Mouse (Mus musculus): ENCODE data around the gene Rgs2. TPM values are rescaled to one million over a fixed set of nuclear protein-coding genes. Genes with fewer than 3 reads are reported as not detected.

The Rgs2 gene
- polyA plus RNA-seq, 1 experiment from 2014 or later: 23.8 TPM

GRCm38 (mm10) chr1:144002715-144003066 lies 1.3 kb downstream of the Rgs2 start:
- no peak for DNase-seq (ENCODE audit: low spot score)
- 68% methylated on average over 4 of the region's 4 CpGs for WGBS
- Histone ChIP-seq H3K4me1 (0 out of 2 replicates have a peak, but pooled peaks cover 7% of the 10 kb centered on the region), H3K36me3 (peaks cover 6% of the 10 kb centered on the region; the same call in 1 of the 2 replicates), H3K9me3 (no peaks in the 10 kb centered on the region), H3K27me3 (ENCODE audit: insufficient read depth, poor library complexity, severe bottlenecking) (no peaks in the 10 kb centered on the region), H3K27ac (no peak overlapping the region), H3K4me3 (peak overlapping the region; percentile 70; the same call in 1 of the 2 replicates)

- WGBS: 86% methylated on average over 6 of the region's 6 CpGs
- Histone ChIP-seq H3K4me1 (0 out of 2 replicates have a peak, but pooled peaks cover 7% of the 10 kb centered on the region), H3K9me3 (no peaks in the 10 kb centered on the region), H3K27me3 (ENCODE audit: insufficient read depth, poor library complexity, severe bottlenecking) (no peaks in the 10 kb centered on the region), H3K36me3 (peaks cover 6% of the 10 kb centered on the region; the same call in 1 of the 2 replicates), H3K4me3 (no peak overlapping the region), H3K27ac (no peak overlapping the region)
- no peak for DNase-seq (ENCODE audit: low spot score)
Observed at GRCm38 (mm10) chr1:144002036-144002714, 1.8 kb downstream of the Rgs2 start.

- 83% methylated on average over 4 of the region's 4 CpGs for WGBS
- Histone ChIP-seq H3K4me3 (no peak overlapping the region), H3K4me1 (0 out of 2 replicates have a peak, but pooled peaks cover 7% of the 10 kb centered on the region), H3K27me3 (ENCODE audit: insufficient read depth, poor library complexity, severe bottlenecking) (no peaks in the 10 kb centered on the region), H3K27ac (no peak overlapping the region), H3K9me3 (no peaks in the 10 kb centered on the region), H3K36me3 (peaks cover 6% of the 10 kb centered on the region; the same call in 1 of the 2 replicates)
- DNase-seq (ENCODE audit: low spot score): no peak
Observed at GRCm38 (mm10) chr1:144000246-144000645, 3.7 kb downstream of the Rgs2 start.

- Histone ChIP-seq H3K27ac (no peak overlapping the region), H3K4me1 (0 out of 2 replicates have a peak, but pooled peaks cover 3% of the 10 kb centered on the region), H3K36me3 (peaks cover 6% of the 10 kb centered on the region; the same call in 1 of the 2 replicates), H3K27me3 (ENCODE audit: insufficient read depth, poor library complexity, severe bottlenecking) (no peaks in the 10 kb centered on the region), H3K4me3 (no peak overlapping the region), H3K9me3 (no peaks in the 10 kb centered on the region)
- 62% methylated on average over 7 of the region's 7 CpGs for WGBS
- no peak for DNase-seq (ENCODE audit: low spot score)
Observed at GRCm38 (mm10) chr1:143999371-143999920, 4.5 kb downstream of the Rgs2 start.

GRCm38 (mm10) chr1:143993026-143993425 lies 10.9 kb downstream of the Rgs2 start:
- 71% methylated on average over 1 of the region's 1 CpGs for WGBS
- DNase-seq (ENCODE audit: low spot score): no peak
- Histone ChIP-seq H3K4me3 (no peak overlapping the region), H3K9me3 (no peaks in the 10 kb centered on the region), H3K36me3 (no peaks in the 10 kb centered on the region), H3K27ac (no peak overlapping the region), H3K4me1 (no peaks in the 10 kb centered on the region), H3K27me3 (ENCODE audit: insufficient read depth, poor library complexity, severe bottlenecking) (no peaks in the 10 kb centered on the region)

GRCm38 (mm10) chr1:143992528-143992927 lies 11.4 kb downstream of the Rgs2 start:
- Histone ChIP-seq H3K36me3 (no peaks in the 10 kb centered on the region), H3K4me1 (no peaks in the 10 kb centered on the region), H3K27me3 (ENCODE audit: insufficient read depth, poor library complexity, severe bottlenecking) (no peaks in the 10 kb centered on the region), H3K4me3 (no peak overlapping the region), H3K27ac (no peak overlapping the region), H3K9me3 (no peaks in the 10 kb centered on the region)
- WGBS: 81% methylated on average over 2 of the region's 2 CpGs
- no peak for DNase-seq (ENCODE audit: low spot score)

GRCm38 (mm10) chr1:143990263-143990662 lies 13.7 kb downstream of the Rgs2 start:
- no peaks in the 10 kb centered on the region for H3K36me3 ChIP-seq
- H3K4me3 ChIP-seq: no peak overlapping the region
- H3K27me3 ChIP-seq (ENCODE audit: insufficient read depth, poor library complexity, severe bottlenecking): no peaks in the 10 kb centered on the region
- 48% methylated on average over 5 of the region's 5 CpGs for WGBS
- H3K27ac ChIP-seq: no peak overlapping the region
- H3K9me3 ChIP-seq: no peaks in the 10 kb centered on the region
- no peak for DNase-seq (ENCODE audit: low spot score)
- H3K4me1 ChIP-seq: no peaks in the 10 kb centered on the region

- no peaks in the 10 kb centered on the region for H3K36me3 ChIP-seq
- no peaks in the 10 kb centered on the region for H3K9me3 ChIP-seq
- DNase-seq (ENCODE audit: low spot score): no peak
- H3K27me3 ChIP-seq (ENCODE audit: insufficient read depth, poor library complexity, severe bottlenecking): no peaks in the 10 kb centered on the region
- 69% methylated on average over 4 of the region's 5 CpGs for WGBS
- no peaks in the 10 kb centered on the region for H3K4me1 ChIP-seq
- H3K27ac ChIP-seq: no peak overlapping the region
- H3K4me3 ChIP-seq: no peak overlapping the region
Observed at GRCm38 (mm10) chr1:143989773-143990172, 14.2 kb downstream of the Rgs2 start.

GRCm38 (mm10) chr1:143988756-143989155 lies 15.2 kb downstream of the Rgs2 start:
- H3K27me3 ChIP-seq (ENCODE audit: insufficient read depth, poor library complexity, severe bottlenecking): no peaks in the 10 kb centered on the region

GRCm38 (mm10) chr1:143984988-143985625 lies 18.9 kb downstream of the Rgs2 start:
- no peak overlapping the region for H3K4me3 ChIP-seq
- no peaks in the 10 kb centered on the region for H3K9me3 ChIP-seq
- no peaks in the 10 kb centered on the region for H3K36me3 ChIP-seq
- H3K27ac ChIP-seq: no peak overlapping the region
- WGBS: 79% methylated on average over 6 of the region's 6 CpGs
- peaks cover 4% of the 10 kb centered on the region; the same call in 1 of the 2 replicates for H3K4me1 ChIP-seq
- DNase-seq (ENCODE audit: low spot score): no peak
- H3K27me3 ChIP-seq (ENCODE audit: insufficient read depth, poor library complexity, severe bottlenecking): no peaks in the 10 kb centered on the region

More at GRCm38 (mm10) chr1:143988756-143989155, 15.2 kb downstream of the Rgs2 start:
- no peak overlapping the region for H3K4me3 ChIP-seq
- WGBS: 50% methylated on average over 6 of the region's 6 CpGs
- no peak for DNase-seq (ENCODE audit: low spot score)
- no peaks in the 10 kb centered on the region for H3K36me3 ChIP-seq
- H3K4me1 ChIP-seq: no peaks in the 10 kb centered on the region
- H3K9me3 ChIP-seq: no peaks in the 10 kb centered on the region
- no peak overlapping the region for H3K27ac ChIP-seq

GRCm38 (mm10) chr1:143982765-143983312 lies 21.1 kb downstream of the Rgs2 start:
- Histone ChIP-seq H3K9me3 (no peaks in the 10 kb centered on the region), H3K4me1 (peaks cover 4% of the 10 kb centered on the region; the same call in 1 of the 2 replicates), H3K4me3 (no peak overlapping the region), H3K27me3 (ENCODE audit: insufficient read depth, poor library complexity, severe bottlenecking) (no peaks in the 10 kb centered on the region), H3K36me3 (no peaks in the 10 kb centered on the region), H3K27ac (no peak overlapping the region)
- DNase-seq (ENCODE audit: low spot score): no peak
- 30% methylated on average over 3 of the region's 3 CpGs for WGBS

GRCm38 (mm10) chr1:143982085-143982764 lies 21.7 kb downstream of the Rgs2 start:
- H3K27me3 ChIP-seq (ENCODE audit: insufficient read depth, poor library complexity, severe bottlenecking): no peaks in the 10 kb centered on the region
- no peaks in the 10 kb centered on the region for H3K36me3 ChIP-seq
- no peak overlapping the region for H3K4me3 ChIP-seq
- no peak overlapping the region for H3K27ac ChIP-seq
- DNase-seq (ENCODE audit: low spot score): no peak
- H3K9me3 ChIP-seq: no peaks in the 10 kb centered on the region
- H3K4me1 ChIP-seq: peaks cover 4% of the 10 kb centered on the region; the same call in 1 of the 2 replicates
- WGBS: 45% methylated on average over 2 of the region's 2 CpGs
